Mouse (Mus musculus) G1E (cell line): ENCODE data around the gene Sbf2.

ENCODE experiments used
- CTCF ChIP-seq: IDR thresholded peaks from 2 replicates; pipeline ENCODE4 v1.5.1; 2012; ENCODE audit warnings: low read depth, low read length, inconsistent platforms, mixed read lengths
- GATA1 ChIP-seq: IDR thresholded peaks from 2 replicates; pipeline ENCODE4 v1.6.1; 2012; ENCODE audit warnings: borderline replicate concordance, low read length, inconsistent platforms, mixed read lengths
- TAL1 ChIP-seq: conservative IDR thresholded peaks from 2 replicates; pipeline ENCODE4 v1.6.1; 2012; ENCODE audit warnings: low read depth, low read length, inconsistent platforms, mixed read lengths

DNA sequence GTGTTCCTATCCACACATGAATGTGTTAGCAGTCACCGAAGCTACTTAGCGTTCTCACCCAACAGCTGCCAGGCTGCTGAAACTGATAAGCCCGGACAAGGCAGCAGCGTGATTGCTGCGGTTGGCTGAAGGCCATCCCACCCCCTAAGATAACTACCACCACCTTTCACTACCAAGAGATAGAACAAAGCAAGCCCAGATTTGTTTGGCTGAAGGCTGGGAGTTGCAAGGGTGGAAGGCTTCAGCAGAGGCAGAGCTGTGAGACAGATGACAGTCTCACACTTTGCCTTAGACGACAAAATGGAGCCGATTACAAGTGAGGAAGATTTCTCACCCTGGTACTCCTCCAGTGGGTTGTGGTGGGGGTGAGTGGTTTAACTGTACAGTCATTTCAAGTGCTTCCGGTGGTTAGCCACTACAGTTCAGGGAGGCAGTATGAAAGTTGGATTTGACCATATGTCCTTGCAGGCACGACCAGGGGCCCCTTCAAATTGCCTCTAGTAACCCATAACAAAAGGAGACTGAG is 4.4 kb upstream of the Sbf2 start:
- no peak for TF ChIP-seq CTCF
- TF ChIP-seq GATA1 = no peak
- TF ChIP-seq TAL1 = no peak; the same call in 1 of the 2 replicates
